Mouse (Mus musculus): Measurements from ENCODE around the gene Erbb4. TPM values are rescaled to one million over a fixed set of nuclear protein-coding genes. Genes with fewer than 3 reads are reported as not detected.

The Erbb4 gene
- polyA plus RNA-seq, 1 experiment from 2014 or later, result 22.3 TPM

DNA sequence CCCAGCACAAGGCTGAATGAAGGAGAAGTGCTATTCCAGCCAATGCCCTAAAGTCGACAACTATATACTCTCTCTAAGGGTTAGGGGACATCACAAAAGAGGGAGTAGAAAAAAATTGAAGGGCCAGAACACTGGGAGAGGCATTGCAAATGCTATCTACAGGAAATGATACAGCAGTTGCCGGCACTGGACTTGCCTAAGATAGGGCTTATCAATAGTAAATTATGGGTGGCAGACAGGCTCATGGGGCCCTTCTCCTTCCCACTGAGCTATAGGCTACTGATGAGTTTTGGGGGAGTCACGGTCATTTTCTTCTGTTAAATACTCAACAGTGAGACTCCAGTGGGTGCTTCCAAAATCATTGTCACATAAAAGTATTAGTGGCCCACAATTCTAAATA, 517.4 kb downstream of the Erbb4 start:
- no peaks in the 10 kb centered on the region for H3K27me3 ChIP-seq (ENCODE audit: control insufficient read depth, insufficient read depth, low read length)
- H3K4me3 ChIP-seq (replicated peaks; ENCODE audit: low read depth, low read length), result no peak overlapping the region
- no peaks in the 10 kb centered on the region for H3K4me1 ChIP-seq (ENCODE audit: control insufficient read depth, insufficient read depth, low read length)
- no peaks in the 10 kb centered on the region for H3K9me3 ChIP-seq (ENCODE audit: control insufficient read depth, low read length)
- ATAC-seq (ENCODE audit: low FRiP score, low TSS enrichment), result no peak
- no peak for DNase-seq
- no peak overlapping the region for H3K27ac ChIP-seq (replicated peaks; ENCODE audit: low read depth, low read length)
- no peak overlapping the region for H3K9ac ChIP-seq (replicated peaks; ENCODE audit: low read length)
- H3K36me3 ChIP-seq (ENCODE audit: control insufficient read depth, insufficient read depth, low read length), result no peaks in the 10 kb centered on the region
- WGBS, result 96% methylated on average over 3 of the region's 3 CpGs
- no peak overlapping the region for H3K4me2 ChIP-seq (ENCODE audit: low read length)

DNA sequence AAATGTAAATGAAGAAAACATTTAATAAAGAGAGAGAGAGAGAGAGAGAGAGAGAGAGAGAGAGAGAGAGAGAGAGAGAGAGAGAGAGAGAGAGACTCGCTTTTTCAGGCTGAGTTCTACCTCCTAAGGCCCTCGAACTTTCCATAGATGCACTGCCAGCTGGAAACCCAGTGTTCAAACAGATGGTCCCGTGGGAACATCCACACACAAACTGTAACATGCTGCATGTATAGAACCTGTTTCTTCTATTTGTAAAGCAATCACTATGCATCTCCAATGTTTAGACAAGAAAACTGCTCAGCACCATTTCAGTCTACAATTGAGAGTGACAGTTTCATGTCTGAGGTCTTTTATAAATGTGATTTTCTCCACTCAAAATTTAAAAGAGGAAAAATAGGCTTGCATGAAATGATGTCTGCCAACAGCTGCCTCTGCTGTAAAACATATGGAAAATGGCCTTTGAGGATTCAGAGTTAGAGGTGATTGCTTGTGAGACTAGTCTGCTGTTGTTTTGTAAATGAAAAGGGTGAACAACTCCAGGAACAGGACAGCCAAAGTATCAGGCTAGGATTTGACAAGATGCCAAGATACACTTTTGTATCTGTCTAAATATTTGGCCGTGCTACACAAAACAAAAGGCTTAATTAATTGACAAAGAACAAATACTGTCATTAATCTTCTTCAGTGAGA, 533.9 kb downstream of the Erbb4 start:
- no peak overlapping the region for H3K27ac ChIP-seq (replicated peaks; ENCODE audit: low read depth, low read length)
- no peak for ATAC-seq (ENCODE audit: low FRiP score, low TSS enrichment)
- peak; percentile 22 for DNase-seq
- H3K36me3 ChIP-seq (ENCODE audit: control insufficient read depth, insufficient read depth, low read length), result no peaks in the 10 kb centered on the region
- no peak overlapping the region for H3K4me3 ChIP-seq (replicated peaks; ENCODE audit: low read depth, low read length)
- no peaks in the 10 kb centered on the region for H3K9me3 ChIP-seq (ENCODE audit: control insufficient read depth, low read length)
- H3K4me1 ChIP-seq (ENCODE audit: control insufficient read depth, insufficient read depth, low read length), result no peaks in the 10 kb centered on the region
- no peak overlapping the region for H3K9ac ChIP-seq (replicated peaks; ENCODE audit: low read length)
- no peak overlapping the region for H3K4me2 ChIP-seq (ENCODE audit: low read length)
- 63% methylated on average over 4 of the region's 4 CpGs for WGBS
- no peaks in the 10 kb centered on the region for H3K27me3 ChIP-seq (ENCODE audit: control insufficient read depth, insufficient read depth, low read length)

- Histone ChIP-seq H3K9ac (replicated peaks; ENCODE audit: low read length) (no peak overlapping the region), H3K4me2 (ENCODE audit: low read length) (no peak overlapping the region), H3K36me3 (ENCODE audit: control insufficient read depth, insufficient read depth, low read length) (no peaks in the 10 kb centered on the region), H3K9me3 (ENCODE audit: control insufficient read depth, low read length) (no peaks in the 10 kb centered on the region), H3K4me1 (ENCODE audit: control insufficient read depth, insufficient read depth, low read length) (no peaks in the 10 kb centered on the region), H3K27ac (replicated peaks; ENCODE audit: low read depth, low read length) (no peak overlapping the region), H3K27me3 (ENCODE audit: control insufficient read depth, insufficient read depth, low read length) (no peaks in the 10 kb centered on the region), H3K4me3 (replicated peaks; ENCODE audit: low read depth, low read length) (no peak overlapping the region)
- DNase-seq (no peak), ATAC-seq (ENCODE audit: low FRiP score, low TSS enrichment) (no peak)
- 87% methylated on average over 1 of the region's 1 CpGs for WGBS
Measured at GRCm38 (mm10) chr1:68570924-68571323, 536.9 kb downstream of the Erbb4 start.

DNA sequence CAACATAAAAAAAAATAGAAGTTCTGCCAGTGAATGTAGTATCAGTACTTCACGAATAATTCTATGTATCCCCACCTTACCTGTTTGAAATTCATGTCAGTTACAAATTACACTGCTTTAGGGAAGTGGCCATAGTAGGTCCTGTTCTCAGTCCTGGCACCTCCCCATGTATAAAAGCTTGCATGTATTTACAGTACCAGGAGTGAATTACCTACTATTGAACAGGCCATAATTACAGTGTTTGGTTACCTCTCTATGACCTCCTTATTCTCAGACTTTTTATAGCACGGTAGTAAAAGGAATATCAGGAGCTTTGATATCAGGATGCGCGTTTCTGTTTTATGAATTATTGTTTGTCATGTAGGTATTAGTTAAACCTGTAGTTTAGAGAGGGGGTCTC, 564.9 kb downstream of the Erbb4 start:
- DNase-seq, result no peak
- Histone ChIP-seq H3K4me1 (ENCODE audit: control insufficient read depth, insufficient read depth, low read length) (no peaks in the 10 kb centered on the region), H3K36me3 (ENCODE audit: control insufficient read depth, insufficient read depth, low read length) (no peaks in the 10 kb centered on the region), H3K9me3 (ENCODE audit: control insufficient read depth, low read length) (no peaks in the 10 kb centered on the region), H3K9ac (replicated peaks; ENCODE audit: low read length) (no peak overlapping the region), H3K4me3 (replicated peaks; ENCODE audit: low read depth, low read length) (no peak overlapping the region), H3K4me2 (ENCODE audit: low read length) (no peak overlapping the region), H3K27me3 (ENCODE audit: control insufficient read depth, insufficient read depth, low read length) (no peaks in the 10 kb centered on the region), H3K27ac (replicated peaks; ENCODE audit: low read depth, low read length) (no peak overlapping the region)
- WGBS, result 92% methylated on average over 4 of the region's 4 CpGs
- ATAC-seq (ENCODE audit: low FRiP score, low TSS enrichment), result no peak

DNA sequence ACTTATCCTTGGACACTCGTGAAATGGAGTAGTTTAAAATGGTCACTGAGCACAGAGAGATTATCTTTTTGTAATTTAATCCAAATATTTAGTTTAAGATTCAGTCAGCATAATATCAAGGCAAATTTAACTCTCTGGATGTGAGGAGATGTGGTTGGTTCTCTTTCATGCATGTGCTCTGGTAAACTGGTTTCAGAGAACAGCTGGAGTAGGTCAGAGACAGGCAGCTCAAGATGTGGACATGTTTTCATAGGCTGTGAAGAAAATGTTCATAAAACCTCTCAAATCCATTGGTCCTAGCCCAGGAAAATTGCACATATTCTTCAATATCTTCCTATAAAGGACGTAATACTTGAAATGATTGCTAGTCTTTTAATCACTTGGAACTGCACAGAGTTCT, 590.0 kb downstream of the Erbb4 start:
- DNase-seq (no peak), ATAC-seq (ENCODE audit: low FRiP score, low TSS enrichment) (no peak)
- H3K4me3 ChIP-seq (replicated peaks; ENCODE audit: low read depth, low read length), result no peak overlapping the region
- no peak overlapping the region for H3K4me2 ChIP-seq (ENCODE audit: low read length)
- H3K4me1 ChIP-seq (ENCODE audit: control insufficient read depth, insufficient read depth, low read length), result no peaks in the 10 kb centered on the region
- H3K27ac ChIP-seq (replicated peaks; ENCODE audit: low read depth, low read length), result no peak overlapping the region
- H3K27me3 ChIP-seq (ENCODE audit: control insufficient read depth, insufficient read depth, low read length), result no peaks in the 10 kb centered on the region
- H3K9me3 ChIP-seq (ENCODE audit: control insufficient read depth, low read length), result no peaks in the 10 kb centered on the region
- WGBS, result 85% methylated on average over 2 of the region's 2 CpGs
- no peak overlapping the region for H3K9ac ChIP-seq (replicated peaks; ENCODE audit: low read length)
- no peaks in the 10 kb centered on the region for H3K36me3 ChIP-seq (ENCODE audit: control insufficient read depth, insufficient read depth, low read length)

GRCm38 (mm10) chr1:68503873-68504272, 604.0 kb downstream of the Erbb4 start:
- Histone ChIP-seq H3K4me3 (replicated peaks; ENCODE audit: low read depth, low read length) (no peak overlapping the region), H3K4me2 (ENCODE audit: low read length) (no peak overlapping the region), H3K9me3 (ENCODE audit: control insufficient read depth, low read length) (no peaks in the 10 kb centered on the region), H3K27me3 (ENCODE audit: control insufficient read depth, insufficient read depth, low read length) (no peaks in the 10 kb centered on the region), H3K36me3 (ENCODE audit: control insufficient read depth, insufficient read depth, low read length) (no peaks in the 10 kb centered on the region), H3K27ac (replicated peaks; ENCODE audit: low read depth, low read length) (no peak overlapping the region), H3K4me1 (ENCODE audit: control insufficient read depth, insufficient read depth, low read length) (no peaks in the 10 kb centered on the region), H3K9ac (replicated peaks; ENCODE audit: low read length) (no peak overlapping the region)
- WGBS, result 91% methylated on average over 1 of the region's 1 CpGs
- ATAC-seq (ENCODE audit: low FRiP score, low TSS enrichment) (no peak), DNase-seq (no peak)

GRCm38 (mm10) chr1:68501561-68501960, 606.3 kb downstream of the Erbb4 start:
- 48% methylated on average over 4 of the region's 4 CpGs for WGBS
- Histone ChIP-seq H3K4me1 (ENCODE audit: control insufficient read depth, insufficient read depth, low read length) (no peaks in the 10 kb centered on the region), H3K9me3 (ENCODE audit: control insufficient read depth, low read length) (no peaks in the 10 kb centered on the region), H3K36me3 (ENCODE audit: control insufficient read depth, insufficient read depth, low read length) (no peaks in the 10 kb centered on the region), H3K4me3 (replicated peaks; ENCODE audit: low read depth, low read length) (no peak overlapping the region), H3K27ac (replicated peaks; ENCODE audit: low read depth, low read length) (no peak overlapping the region), H3K4me2 (ENCODE audit: low read length) (no peak overlapping the region), H3K27me3 (ENCODE audit: control insufficient read depth, insufficient read depth, low read length) (no peaks in the 10 kb centered on the region), H3K9ac (replicated peaks; ENCODE audit: low read length) (no peak overlapping the region)
- DNase-seq (no peak), ATAC-seq (ENCODE audit: low FRiP score, low TSS enrichment) (no peak)

GRCm38 (mm10) chr1:68466390-68466960, 641.4 kb downstream of the Erbb4 start:
- Histone ChIP-seq H3K4me2 (ENCODE audit: low read length) (no peak overlapping the region), H3K4me1 (ENCODE audit: control insufficient read depth, insufficient read depth, low read length) (no peaks in the 10 kb centered on the region), H3K27ac (replicated peaks; ENCODE audit: low read depth, low read length) (no peak overlapping the region), H3K27me3 (ENCODE audit: control insufficient read depth, insufficient read depth, low read length) (no peaks in the 10 kb centered on the region), H3K4me3 (replicated peaks; ENCODE audit: low read depth, low read length) (no peak overlapping the region), H3K9me3 (ENCODE audit: control insufficient read depth, low read length) (no peaks in the 10 kb centered on the region), H3K9ac (replicated peaks; ENCODE audit: low read length) (no peak overlapping the region), H3K36me3 (ENCODE audit: control insufficient read depth, insufficient read depth, low read length) (no peaks in the 10 kb centered on the region)
- no peak for ATAC-seq (ENCODE audit: low FRiP score, low TSS enrichment)
- no peak for DNase-seq

- Histone ChIP-seq H3K9me3 (ENCODE audit: control insufficient read depth, low read length) (no peaks in the 10 kb centered on the region), H3K36me3 (ENCODE audit: control insufficient read depth, insufficient read depth, low read length) (no peaks in the 10 kb centered on the region), H3K4me2 (ENCODE audit: low read length) (no peak overlapping the region), H3K27me3 (ENCODE audit: control insufficient read depth, insufficient read depth, low read length) (no peaks in the 10 kb centered on the region), H3K9ac (replicated peaks; ENCODE audit: low read length) (no peak overlapping the region), H3K27ac (replicated peaks; ENCODE audit: low read depth, low read length) (no peak overlapping the region), H3K4me1 (ENCODE audit: control insufficient read depth, insufficient read depth, low read length) (no peaks in the 10 kb centered on the region), H3K4me3 (replicated peaks; ENCODE audit: low read depth, low read length) (no peak overlapping the region)
- WGBS, result 83% methylated on average over 1 of the region's 1 CpGs
- no peak for DNase-seq
- no peak for ATAC-seq (ENCODE audit: low FRiP score, low TSS enrichment)
Measured at GRCm38 (mm10) chr1:68451274-68451673, 656.6 kb downstream of the Erbb4 start.

Data from midbrain, embryonic 14.5 days (tissue).